Mouse (Mus musculus) left cerebral cortex, adult 11 months (tissue): ENCODE data around the gene Prnd.

Source experiments
- DNase-seq: peaks from one replicate; pipeline ENCODE4 v3.0.0; 2022; ENCODE audit warnings: low spot score

Prnd gene

DNA sequence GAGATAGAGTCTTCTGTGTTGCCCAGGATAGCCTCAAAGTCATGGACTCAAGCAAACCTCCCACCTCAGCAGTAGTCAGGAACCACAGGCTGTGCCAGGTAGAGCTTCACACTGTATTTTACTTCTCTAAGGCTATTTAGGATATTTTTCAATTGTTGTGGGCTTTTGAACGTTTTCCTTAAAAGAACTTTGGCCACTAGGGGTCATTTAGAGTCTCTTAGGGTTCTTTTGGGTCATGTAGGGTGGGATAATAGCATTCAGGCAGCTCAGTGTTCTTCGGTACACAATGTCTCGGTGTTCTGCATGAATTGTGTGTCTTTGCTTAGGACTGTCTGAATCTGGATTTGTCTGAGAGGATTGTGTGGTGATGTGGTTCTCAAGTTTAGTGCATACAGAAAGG lies 37.3 kb downstream of the Prnd start:
- DNase-seq: no peak

DNA sequence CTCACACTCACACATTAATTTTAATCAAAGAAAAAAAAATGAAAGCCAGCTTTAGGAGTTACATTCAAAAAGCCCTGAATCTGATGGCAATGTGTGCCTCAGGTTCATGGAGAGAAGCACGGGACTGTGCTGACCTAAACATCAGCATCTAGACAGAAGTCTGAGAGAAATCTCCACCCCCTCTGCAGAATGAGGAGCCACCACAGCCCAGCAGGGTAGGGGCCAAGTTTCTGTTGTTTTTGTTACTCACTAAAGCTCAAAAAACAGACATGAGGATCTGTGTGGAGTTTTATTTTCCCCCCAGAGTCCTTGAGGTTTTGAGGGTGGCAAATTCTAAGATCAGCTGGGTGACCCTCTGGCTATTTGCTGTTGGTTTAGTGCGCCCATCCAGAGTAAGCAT lies 37.9 kb downstream of the Prnd start:
- no peak for DNase-seq

DNA sequence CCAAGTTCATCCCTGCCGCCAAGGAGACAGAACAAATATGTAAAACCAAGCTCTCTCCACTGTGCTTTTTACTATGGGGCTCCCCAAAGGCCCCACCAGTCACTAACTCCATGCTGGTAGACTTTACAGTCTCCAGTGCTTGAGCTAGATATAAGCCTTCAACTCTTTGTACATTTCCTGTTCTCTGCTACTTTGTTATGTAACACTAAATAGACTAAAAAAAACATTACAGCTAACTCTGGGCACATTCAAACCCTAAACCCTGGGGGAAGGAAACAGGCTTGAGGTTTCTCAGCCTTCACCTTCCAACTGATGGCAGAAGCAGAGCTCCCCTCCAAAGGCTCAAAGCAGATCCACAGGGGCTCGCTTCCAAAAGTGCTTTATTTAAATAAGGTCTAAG lies 41.8 kb downstream of the Prnd start:
- DNase-seq: no peak

DNA sequence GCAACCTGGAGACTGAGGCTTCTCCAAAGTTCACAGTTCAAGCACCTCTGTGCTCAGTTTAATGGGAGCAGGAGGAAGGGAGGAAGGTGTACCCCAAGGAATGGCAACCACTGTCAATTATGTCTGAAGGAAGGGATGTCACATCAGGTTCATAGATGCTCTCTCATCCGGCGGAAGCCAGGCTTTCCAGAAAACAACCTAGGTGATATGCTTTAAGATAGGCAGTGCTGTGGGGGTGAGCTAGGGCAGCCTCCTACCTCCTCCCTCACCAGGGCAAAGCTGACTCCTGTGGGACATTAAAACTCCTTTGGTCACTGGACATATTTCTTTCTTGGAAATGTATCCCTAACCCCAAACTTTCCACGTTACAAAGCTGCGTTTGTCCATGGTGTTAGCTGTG lies 42.5 kb downstream of the Prnd start:
- DNase-seq: no peak

DNA sequence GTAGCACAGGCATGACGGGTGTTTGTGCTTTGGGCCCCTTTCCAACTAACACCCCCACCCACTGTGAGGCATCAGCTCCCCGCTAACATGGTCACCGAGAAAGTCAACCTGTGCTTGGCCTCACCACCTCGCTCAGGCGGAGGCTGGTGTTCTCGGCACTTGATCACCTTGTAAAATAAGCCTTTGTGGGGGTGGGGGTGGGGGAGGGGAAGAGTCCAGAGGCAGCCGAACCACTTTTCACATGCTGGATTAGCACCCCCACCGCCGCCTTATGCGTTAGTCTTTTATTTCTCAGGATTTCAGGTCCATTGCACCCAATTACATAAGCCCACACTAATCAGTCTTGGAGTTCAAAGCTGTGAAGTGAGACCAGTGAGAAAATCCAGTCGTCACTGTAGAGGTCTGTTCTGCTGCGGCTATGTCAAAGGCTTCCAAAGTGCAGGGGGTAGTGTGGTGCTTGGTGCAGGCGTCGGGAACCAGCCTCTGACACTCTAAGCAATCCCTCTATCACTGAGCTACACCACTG lies 43.0 kb downstream of the Prnd start:
- no peak for DNase-seq

DNA sequence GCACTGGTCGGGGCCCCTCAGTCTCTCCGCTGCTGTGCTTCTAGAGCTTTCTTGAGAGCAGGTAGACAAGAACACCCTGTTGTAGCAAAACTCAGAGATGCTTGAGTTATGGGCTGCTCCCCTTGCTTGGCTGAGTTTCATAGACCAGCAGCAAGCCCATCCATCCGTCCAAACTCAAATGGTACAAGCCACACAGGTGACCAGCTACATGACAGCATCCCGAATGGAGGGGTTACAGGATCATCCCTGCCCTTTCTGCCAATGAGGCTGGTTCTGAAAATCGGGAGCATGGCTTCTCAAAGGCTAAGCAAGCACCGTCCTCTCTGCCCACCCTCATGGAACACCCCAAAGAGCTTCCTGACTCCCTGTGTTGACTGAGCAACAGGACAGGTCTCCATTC lies 44.3 kb downstream of the Prnd start:
- no peak for DNase-seq

DNA sequence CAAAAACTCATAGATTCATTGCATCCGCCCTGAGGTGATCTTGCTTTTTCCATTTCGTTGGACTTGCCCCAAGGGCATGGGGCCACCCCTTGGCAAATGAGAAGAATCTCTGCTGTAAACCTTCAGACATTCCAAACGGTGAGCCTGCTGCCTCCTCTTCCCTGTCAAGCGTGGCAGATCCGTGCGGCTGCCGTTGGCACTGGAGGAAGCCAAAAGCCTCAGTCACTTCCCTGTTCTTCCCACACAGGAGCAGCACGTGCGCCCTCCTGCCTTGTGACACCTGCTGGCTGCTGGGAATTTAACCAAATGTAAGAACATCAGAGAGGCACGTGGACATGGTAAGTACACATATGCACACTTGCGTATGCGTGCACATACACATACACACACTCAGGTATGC lies 45.1 kb downstream of the Prnd start:
- no peak for DNase-seq

DNA sequence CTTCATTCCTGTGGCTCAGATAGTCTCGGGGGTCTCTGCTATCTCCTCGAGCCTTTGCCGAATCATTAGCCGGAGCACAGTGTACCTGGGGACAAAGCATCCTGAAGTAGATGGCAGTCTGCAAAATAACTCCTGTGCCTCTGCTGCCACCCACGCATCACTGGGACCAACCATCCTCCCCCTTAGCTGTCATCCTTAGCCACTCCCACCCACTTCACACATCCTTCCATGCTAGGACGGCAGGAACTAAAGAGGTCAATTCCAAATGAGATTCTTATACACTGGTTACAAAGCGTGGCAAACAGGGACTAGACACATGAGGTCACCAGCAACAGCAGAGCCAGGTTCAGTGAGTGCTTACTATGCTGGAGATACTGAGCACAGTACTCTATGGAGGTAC lies 45.7 kb downstream of the Prnd start:
- no peak for DNase-seq

DNA sequence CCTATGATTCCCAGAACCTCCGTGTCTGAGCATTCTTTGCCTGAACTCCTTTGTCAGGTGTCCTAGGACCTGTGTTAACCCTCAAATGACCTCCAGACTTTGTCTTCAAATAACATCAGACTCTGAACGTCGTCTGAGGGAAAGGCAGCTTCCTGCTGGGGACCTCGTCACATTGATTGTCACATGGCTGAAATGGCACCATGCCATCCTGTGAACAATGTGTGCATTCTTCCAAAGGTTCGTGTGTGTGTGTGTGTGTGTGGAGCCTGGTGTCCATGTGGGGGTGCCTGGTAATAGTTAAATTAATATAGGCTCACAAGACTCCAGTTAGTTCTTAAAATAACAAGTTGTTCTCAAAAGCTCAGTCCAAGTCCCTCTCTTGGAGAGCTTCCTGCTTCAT lies 46.7 kb downstream of the Prnd start:
- DNase-seq: no peak

DNA sequence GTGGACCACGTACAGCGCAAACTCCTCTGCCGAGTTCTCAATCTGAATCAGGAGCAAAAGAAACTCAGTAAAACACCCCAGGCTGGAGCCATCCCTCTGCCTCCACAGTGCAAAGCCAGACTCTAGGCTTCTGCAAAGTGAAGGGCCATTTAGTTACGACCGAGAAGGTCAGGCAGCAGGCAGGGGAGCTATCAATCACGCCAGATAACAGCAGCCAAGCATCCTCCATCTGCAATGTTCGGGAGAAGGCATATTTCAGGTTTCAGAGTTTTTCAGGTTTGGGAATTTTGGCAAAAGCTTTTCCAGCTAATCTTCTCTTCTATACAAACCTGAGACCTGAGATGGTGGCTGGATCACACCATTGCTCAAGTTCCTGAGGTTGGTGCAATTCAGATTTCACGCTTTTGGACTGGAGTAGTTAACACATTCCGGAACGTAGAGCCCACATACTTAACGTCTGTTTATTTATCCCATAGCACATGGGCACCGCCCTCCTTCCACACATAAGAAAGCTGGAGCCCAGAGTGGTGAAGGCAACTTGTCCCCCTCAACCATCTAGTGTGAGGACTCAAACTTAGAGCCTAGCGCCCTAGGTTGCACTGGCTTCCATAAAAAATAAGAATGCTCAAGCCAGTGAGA lies 51.2 kb downstream of the Prnd start:
- no peak for DNase-seq

DNA sequence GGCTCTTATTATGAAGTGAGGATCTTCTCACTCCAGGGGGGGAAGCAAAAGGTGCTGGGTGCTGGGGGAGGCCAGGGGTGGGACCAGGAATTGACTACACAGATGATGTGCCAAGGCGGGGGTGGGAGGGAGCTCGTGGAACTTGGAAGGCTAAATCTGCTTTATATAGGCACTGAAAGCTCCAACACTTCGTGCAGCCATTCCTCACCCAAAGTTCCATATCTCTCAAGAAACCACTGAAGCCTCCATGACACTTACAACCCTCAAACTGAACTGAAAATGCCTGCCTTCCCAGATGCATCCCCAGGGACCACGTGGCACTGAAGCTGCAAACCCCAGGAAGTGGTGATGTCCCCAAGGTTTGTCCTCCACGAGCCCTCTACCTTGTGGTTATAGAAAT lies 53.3 kb downstream of the Prnd start:
- no peak for DNase-seq

DNA sequence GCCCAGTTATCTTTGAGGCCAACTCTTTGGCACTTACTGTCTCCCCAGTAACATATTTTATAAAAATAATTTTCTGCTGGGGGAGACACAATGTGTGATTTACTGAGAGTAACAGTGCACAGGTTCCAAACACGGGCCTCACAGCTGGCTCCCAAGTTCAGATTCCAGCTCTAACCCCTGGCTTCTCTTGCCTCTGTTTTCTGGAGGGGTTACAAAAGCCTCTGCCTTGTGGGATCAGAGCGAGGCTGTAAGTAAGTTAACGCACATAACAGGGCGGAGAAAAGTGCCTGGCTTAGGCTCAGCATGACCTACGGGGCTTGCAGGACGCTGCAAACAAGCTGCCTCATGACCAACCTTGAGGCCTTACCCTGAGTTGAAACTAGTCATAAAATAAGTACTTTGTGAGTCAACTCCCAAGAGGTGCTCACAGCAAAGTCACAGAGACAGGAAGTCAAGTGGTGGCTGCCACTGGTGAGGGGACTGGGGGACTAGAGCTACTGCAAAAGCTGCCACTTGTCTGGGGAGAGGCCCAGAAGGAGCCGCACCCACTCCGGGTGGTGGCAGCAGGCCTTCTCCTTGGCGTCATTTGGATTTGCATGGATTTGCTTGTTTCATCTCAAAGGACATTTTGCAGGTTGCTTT lies 54.0 kb downstream of the Prnd start:
- no peak for DNase-seq

DNA sequence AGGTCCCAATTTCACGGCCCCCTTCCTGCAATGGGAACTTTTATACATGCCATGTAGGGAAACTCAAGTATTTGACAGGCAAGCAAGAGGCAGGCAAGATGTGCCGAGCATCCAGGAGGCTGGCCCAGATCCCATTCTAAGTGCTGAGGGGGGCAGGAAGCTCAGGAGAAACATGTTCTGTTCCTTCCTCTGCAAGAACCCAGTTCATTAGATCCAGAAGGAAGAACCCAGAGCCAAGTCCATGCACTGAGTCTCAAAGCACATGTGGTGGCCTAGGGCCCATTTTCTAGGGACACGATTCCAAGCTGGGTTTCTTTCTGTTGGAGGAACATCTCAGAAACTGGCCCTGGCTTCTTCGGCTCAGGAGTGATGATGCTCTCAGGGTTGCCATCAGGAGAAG lies 54.8 kb downstream of the Prnd start:
- DNase-seq: no peak
